Mouse (Mus musculus) cerebellum, adult 11-12 months (tissue): Measurements from ENCODE around the gene Cbll1.

ENCODE experiments used
- DNase-seq: peaks from one replicate; pipeline ENCODE4 v3.0.0; 2022

The Cbll1 gene

GRCm38 (mm10) chr12:31499314-31500131 lies at the start of gene Cbll1:
TSS of gene Cbll1 (minus strand) at chr12:31499616.
- DNase-seq, result peak; percentile 95

GRCm38 (mm10) chr12:31546061-31546460 lies 46.6 kb upstream of the Cbll1 start:
- no peak for DNase-seq

GRCm38 (mm10) chr12:31545219-31545618 lies 45.8 kb upstream of the Cbll1 start:
- DNase-seq, result no peak

- no peak for DNase-seq
These were observed 42.1 kb upstream of the Cbll1 start for GRCm38 (mm10) chr12:31541541-31541940.

GRCm38 (mm10) chr12:31539783-31540182 lies 40.4 kb upstream of the Cbll1 start:
- no peak for DNase-seq

- no peak for DNase-seq
These were observed 38.3 kb upstream of the Cbll1 start for GRCm38 (mm10) chr12:31537515-31538230.

- no peak for DNase-seq
These were observed 34.8 kb upstream of the Cbll1 start for GRCm38 (mm10) chr12:31534060-31534843.

- DNase-seq, result no peak
These were observed 33.9 kb upstream of the Cbll1 start for GRCm38 (mm10) chr12:31533218-31533908.

- no peak for DNase-seq
These were observed 32.6 kb upstream of the Cbll1 start for GRCm38 (mm10) chr12:31532054-31532453.

GRCm38 (mm10) chr12:31527407-31527806 lies 28.0 kb upstream of the Cbll1 start:
- no peak for DNase-seq

GRCm38 (mm10) chr12:31521371-31521770 lies 22.0 kb upstream of the Cbll1 start:
- no peak for DNase-seq

- no peak for DNase-seq
These were observed 20.7 kb upstream of the Cbll1 start for GRCm38 (mm10) chr12:31520119-31520518.

GRCm38 (mm10) chr12:31513724-31514503 lies 14.5 kb upstream of the Cbll1 start:
- DNase-seq, result no peak

GRCm38 (mm10) chr12:31512634-31513411 lies 13.4 kb upstream of the Cbll1 start:
- no peak for DNase-seq

GRCm38 (mm10) chr12:31511218-31511617 lies 11.8 kb upstream of the Cbll1 start:
- no peak for DNase-seq

- no peak for DNase-seq
These were observed 9.1 kb upstream of the Cbll1 start for GRCm38 (mm10) chr12:31508496-31508895.

GRCm38 (mm10) chr12:31507718-31508364 lies 8.4 kb upstream of the Cbll1 start:
- no peak for DNase-seq

GRCm38 (mm10) chr12:31503211-31503610 lies 3.8 kb upstream of the Cbll1 start:
- DNase-seq, result no peak

GRCm38 (mm10) chr12:31501266-31501665 lies 1.9 kb upstream of the Cbll1 start:
- DNase-seq, result no peak

GRCm38 (mm10) chr12:31500196-31500595 lies 780 bp upstream of the Cbll1 start:
- no peak for DNase-seq

GRCm38 (mm10) chr12:31498936-31499313 lies 491 bp downstream of the Cbll1 start:
- DNase-seq, result no peak
